Mouse (Mus musculus): ENCODE measurements around the gene Ssr1. TPM values are rescaled to one million over a fixed set of nuclear protein-coding genes. Genes with fewer than 3 reads are reported as not detected.

The Ssr1 gene
- polyA plus RNA-seq, 1 experiment, result 44.7 TPM

DNA sequence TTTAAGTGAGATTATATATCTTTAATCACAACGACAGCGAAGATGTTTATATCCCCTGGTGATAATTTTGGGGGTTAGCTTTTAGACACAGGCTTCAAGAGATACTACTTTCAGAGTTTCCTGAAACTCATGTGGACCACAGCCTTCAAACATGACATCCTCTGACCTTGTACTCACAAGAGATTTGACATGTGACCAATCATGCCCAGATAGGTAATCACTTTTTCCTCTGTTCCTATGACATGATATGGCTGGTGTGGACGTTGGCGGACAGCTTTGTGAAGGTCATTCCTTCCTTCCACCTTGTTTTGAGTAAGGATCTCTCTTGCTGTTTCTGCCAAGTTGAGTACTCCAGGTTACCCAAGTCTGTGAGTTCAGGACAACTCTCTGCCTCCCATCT is 34.4 kb upstream of the Ssr1 start:
- TF ChIP-seq TCF12 (IDR thresholded peaks at IDR 0.05; ENCODE audit: insufficient read depth, poor library complexity, severe bottlenecking) (no peak), SRF (IDR thresholded peaks at IDR 0.05; ENCODE audit: control insufficient read depth, insufficient read length, low read depth) (no peak), POLR2AphosphoS2 (IDR thresholded peaks at IDR 0.05; ENCODE audit: insufficient read length, low read depth) (no peak), MYOD1 (IDR thresholded peaks at IDR 0.05; ENCODE audit: control insufficient read depth in 1 of 3, insufficient read length in 2 of 3, low read depth in 2 of 3) (no peak), REST (IDR thresholded peaks at IDR 0.05; ENCODE audit: insufficient read depth, insufficient read length) (no peak), E2F4 (IDR thresholded peaks at IDR 0.05; ENCODE audit: insufficient read depth) (no peak), CEBPB (IDR thresholded peaks at IDR 0.05; ENCODE audit: insufficient read depth, poor library complexity, severe bottlenecking) (no peak), MYOG (IDR thresholded peaks at IDR 0.05; ENCODE audit: control insufficient read depth in 1 of 3, insufficient read depth in 1 of 3, insufficient read length in 2 of 3, low read depth in 2 of 3) (no peak)
- Histone ChIP-seq H3K79me2 (ENCODE audit: control insufficient read depth, insufficient read depth) (no peaks in the 10 kb centered on the region), H3ac (ENCODE audit: control insufficient read depth, insufficient read length) (no peak overlapping the region)

DNA sequence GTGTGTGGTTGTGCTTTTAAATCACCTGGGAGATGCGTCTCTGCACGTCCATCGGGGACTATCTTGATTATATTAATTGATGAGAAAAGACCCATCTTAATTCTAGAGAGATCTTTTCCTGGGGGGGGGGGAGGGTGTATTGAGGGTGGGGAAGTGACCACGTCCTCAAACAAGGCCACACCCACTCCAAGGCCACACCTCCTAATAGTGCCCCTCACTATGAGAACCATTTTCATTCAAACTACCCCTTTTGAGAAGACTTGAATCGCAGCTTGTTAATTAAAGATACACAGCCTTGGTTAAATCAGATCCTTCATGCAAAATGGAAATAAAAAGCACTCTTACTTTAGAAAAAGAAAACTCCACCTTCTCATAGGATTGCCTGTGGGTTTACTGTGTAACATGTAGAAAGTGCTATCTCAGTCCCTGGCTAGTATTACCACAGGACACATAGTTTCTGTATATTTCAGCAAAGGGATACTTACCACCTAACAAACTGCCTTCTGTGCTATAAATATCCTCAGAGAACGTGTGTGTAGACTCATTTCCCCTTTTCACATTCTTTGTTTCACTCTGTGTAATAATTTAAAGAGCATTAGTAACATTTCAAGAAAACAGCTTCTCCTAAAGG is 33.7 kb upstream of the Ssr1 start:
- TF ChIP-seq TCF12 (IDR thresholded peaks at IDR 0.05; ENCODE audit: insufficient read depth, poor library complexity, severe bottlenecking), result no peak
- no peak for TF ChIP-seq MYOD1 (IDR thresholded peaks at IDR 0.05; ENCODE audit: control insufficient read depth in 1 of 3, insufficient read length in 2 of 3, low read depth in 2 of 3)
- TF ChIP-seq MYOG (IDR thresholded peaks at IDR 0.05; ENCODE audit: control insufficient read depth in 1 of 3, insufficient read depth in 1 of 3, insufficient read length in 2 of 3, low read depth in 2 of 3), result no peak
- TF ChIP-seq POLR2A (IDR thresholded peaks at IDR 0.05; ENCODE audit: insufficient read length, low read depth), result no peak
- no peak for TF ChIP-seq E2F4 (IDR thresholded peaks at IDR 0.05; ENCODE audit: insufficient read depth)
- no peak for TF ChIP-seq POLR2AphosphoS2 (IDR thresholded peaks at IDR 0.05; ENCODE audit: insufficient read length, low read depth)
- TF ChIP-seq MAX (IDR thresholded peaks at IDR 0.05; ENCODE audit: low read depth), result no peak
- no peak for TF ChIP-seq USF1 (IDR thresholded peaks at IDR 0.05; ENCODE audit: low read depth)
- no peak for TF ChIP-seq REST (IDR thresholded peaks at IDR 0.05; ENCODE audit: insufficient read depth, insufficient read length)
- TF ChIP-seq TCF3 (IDR thresholded peaks at IDR 0.05; ENCODE audit: insufficient read length, low read depth), result no peak
- TF ChIP-seq SRF (IDR thresholded peaks at IDR 0.05; ENCODE audit: control insufficient read depth, insufficient read length, low read depth), result no peak
- TF ChIP-seq CEBPB (IDR thresholded peaks at IDR 0.05; ENCODE audit: insufficient read depth, poor library complexity, severe bottlenecking), result no peak
- Histone ChIP-seq H3K27me3 (ENCODE audit: control insufficient read depth, insufficient read depth, insufficient read length) (no peaks in the 10 kb centered on the region), H3K4me2 (ENCODE audit: low read depth) (no peak overlapping the region), H3K36me3 (ENCODE audit: control insufficient read depth, insufficient read depth) (no peaks in the 10 kb centered on the region), H3K79me2 (ENCODE audit: control insufficient read depth, insufficient read depth) (no peaks in the 10 kb centered on the region), H3K4me3 (no peak overlapping the region), H3ac (ENCODE audit: control insufficient read depth, insufficient read length) (no peak overlapping the region)

More for the DNA sequence above, 34.4 kb upstream of the Ssr1 start:
- no peak overlapping the region for H3K4me3 ChIP-seq
- H3K4me2 ChIP-seq (ENCODE audit: low read depth), result no peak overlapping the region
- H3K27me3 ChIP-seq (ENCODE audit: control insufficient read depth, insufficient read depth, insufficient read length), result no peaks in the 10 kb centered on the region
- H3K36me3 ChIP-seq (ENCODE audit: control insufficient read depth, insufficient read depth), result no peaks in the 10 kb centered on the region

DNA sequence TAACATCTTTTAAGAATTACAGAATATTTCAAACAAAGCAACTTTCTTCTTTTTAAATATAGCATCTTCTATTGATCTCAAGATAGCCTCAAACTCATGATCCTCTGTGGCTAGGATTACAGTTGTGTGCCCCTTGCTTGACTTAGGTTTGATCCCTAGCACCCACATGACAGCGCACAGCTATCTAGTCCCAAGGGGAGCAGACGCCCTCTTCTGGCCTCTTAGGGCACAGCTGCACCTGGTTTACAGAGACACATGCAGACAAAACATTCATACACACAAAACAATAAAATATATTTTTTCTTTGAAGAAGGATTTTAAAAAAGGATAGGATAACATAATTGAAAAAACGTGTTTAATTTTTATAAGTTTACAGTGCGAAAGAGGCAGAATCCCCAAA is 31.9 kb upstream of the Ssr1 start:
- Histone ChIP-seq H3K27me3 (ENCODE audit: control insufficient read depth, insufficient read depth, insufficient read length) (no peaks in the 10 kb centered on the region), H3K36me3 (ENCODE audit: control insufficient read depth, insufficient read depth) (no peaks in the 10 kb centered on the region), H3K4me3 (no peak overlapping the region), H3K79me2 (ENCODE audit: control insufficient read depth, insufficient read depth) (no peaks in the 10 kb centered on the region), H3ac (ENCODE audit: control insufficient read depth, insufficient read length) (no peak overlapping the region), H3K4me2 (ENCODE audit: low read depth) (no peak overlapping the region)
- TF ChIP-seq TCF12 (IDR thresholded peaks at IDR 0.05; ENCODE audit: insufficient read depth, poor library complexity, severe bottlenecking), result no peak
- TF ChIP-seq MYOG (IDR thresholded peaks at IDR 0.05; ENCODE audit: control insufficient read depth in 1 of 3, insufficient read depth in 1 of 3, insufficient read length in 2 of 3, low read depth in 2 of 3), result no peak
- no peak for TF ChIP-seq POLR2A (IDR thresholded peaks at IDR 0.05; ENCODE audit: insufficient read length, low read depth)
- no peak for TF ChIP-seq POLR2AphosphoS2 (IDR thresholded peaks at IDR 0.05; ENCODE audit: insufficient read length, low read depth)
- TF ChIP-seq REST (IDR thresholded peaks at IDR 0.05; ENCODE audit: insufficient read depth, insufficient read length), result no peak
- no peak for TF ChIP-seq TCF3 (IDR thresholded peaks at IDR 0.05; ENCODE audit: insufficient read length, low read depth)
- no peak for TF ChIP-seq SRF (IDR thresholded peaks at IDR 0.05; ENCODE audit: control insufficient read depth, insufficient read length, low read depth)
- TF ChIP-seq MAX (IDR thresholded peaks at IDR 0.05; ENCODE audit: low read depth), result no peak
- no peak for TF ChIP-seq CEBPB (IDR thresholded peaks at IDR 0.05; ENCODE audit: insufficient read depth, poor library complexity, severe bottlenecking)
- TF ChIP-seq MYOD1 (IDR thresholded peaks at IDR 0.05; ENCODE audit: control insufficient read depth in 1 of 3, insufficient read length in 2 of 3, low read depth in 2 of 3), result no peak
- no peak for TF ChIP-seq USF1 (IDR thresholded peaks at IDR 0.05; ENCODE audit: low read depth)
- no peak for TF ChIP-seq E2F4 (IDR thresholded peaks at IDR 0.05; ENCODE audit: insufficient read depth)

DNA sequence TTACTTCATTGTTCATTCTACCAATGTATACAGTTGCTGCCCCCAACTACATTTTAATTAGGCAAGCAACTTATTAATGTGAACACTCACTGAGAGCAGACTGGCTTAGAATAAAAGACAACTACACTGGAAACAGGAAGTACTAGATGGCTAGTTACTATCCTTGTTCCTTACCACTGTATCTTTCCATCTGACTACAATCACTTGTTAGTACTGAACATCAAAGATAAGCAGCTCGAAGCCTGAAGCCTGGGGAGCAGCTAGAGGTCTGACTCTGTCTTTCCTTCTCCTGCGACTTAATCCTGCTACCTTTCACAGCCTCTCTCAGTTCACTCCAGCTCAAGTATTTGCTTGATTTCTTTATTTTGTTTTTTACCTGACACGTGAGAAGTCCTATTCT is 24.8 kb upstream of the Ssr1 start:
- Histone ChIP-seq H3ac (ENCODE audit: control insufficient read depth, insufficient read length) (no peak overlapping the region), H3K27me3 (ENCODE audit: control insufficient read depth, insufficient read depth, insufficient read length) (peaks cover 5% of the 10 kb centered on the region), H3K36me3 (ENCODE audit: control insufficient read depth, insufficient read depth) (no peaks in the 10 kb centered on the region), H3K79me2 (ENCODE audit: control insufficient read depth, insufficient read depth) (no peaks in the 10 kb centered on the region), H3K4me2 (ENCODE audit: low read depth) (no peak overlapping the region), H3K4me3 (no peak overlapping the region)
- TF ChIP-seq SRF (IDR thresholded peaks at IDR 0.05; ENCODE audit: control insufficient read depth, insufficient read length, low read depth), result no peak
- no peak for TF ChIP-seq CEBPB (IDR thresholded peaks at IDR 0.05; ENCODE audit: insufficient read depth, poor library complexity, severe bottlenecking)
- no peak for TF ChIP-seq MYOD1 (IDR thresholded peaks at IDR 0.05; ENCODE audit: control insufficient read depth in 1 of 3, insufficient read length in 2 of 3, low read depth in 2 of 3)
- no peak for TF ChIP-seq MYOG (IDR thresholded peaks at IDR 0.05; ENCODE audit: control insufficient read depth in 1 of 3, insufficient read depth in 1 of 3, insufficient read length in 2 of 3, low read depth in 2 of 3)
- no peak for TF ChIP-seq E2F4 (IDR thresholded peaks at IDR 0.05; ENCODE audit: insufficient read depth)
- no peak for TF ChIP-seq USF1 (IDR thresholded peaks at IDR 0.05; ENCODE audit: low read depth)
- TF ChIP-seq MAX (IDR thresholded peaks at IDR 0.05; ENCODE audit: low read depth), result no peak
- no peak for TF ChIP-seq REST (IDR thresholded peaks at IDR 0.05; ENCODE audit: insufficient read depth, insufficient read length)
- no peak for TF ChIP-seq TCF12 (IDR thresholded peaks at IDR 0.05; ENCODE audit: insufficient read depth, poor library complexity, severe bottlenecking)
- TF ChIP-seq POLR2AphosphoS2 (IDR thresholded peaks at IDR 0.05; ENCODE audit: insufficient read length, low read depth), result no peak
- TF ChIP-seq TCF3 (IDR thresholded peaks at IDR 0.05; ENCODE audit: insufficient read length, low read depth), result no peak
- no peak for TF ChIP-seq POLR2A (IDR thresholded peaks at IDR 0.05; ENCODE audit: insufficient read length, low read depth)

Measured in myocyte (in vitro differentiated cells).